Mouse (Mus musculus) megakaryocyte, embryonic 14.5 days (primary cell): ENCODE measurements around the gene Cd3e.

Experiments used
- FLI1 ChIP-seq: IDR thresholded peaks from 2 replicates; pipeline ENCODE4 v1.6.1; 2012; ENCODE audit warnings: low read length, inconsistent platforms, mixed read lengths
- GATA1 ChIP-seq: IDR thresholded peaks from 3 replicates; pipeline ENCODE4 v1.6.1; 2012; ENCODE audit warnings: mixed read lengths, low read length, inconsistent platforms, borderline replicate concordance

GRCm38 (mm10) chr9:44980242-44980641, 29.2 kb downstream of the Cd3e start, which contains the start of gene Cd3g:
- TF ChIP-seq GATA1: no peak
- TF ChIP-seq FLI1: no peak
